Mouse (Mus musculus): ENCODE results near the gene Olfr175-ps1. TPM values are rescaled to one million over a fixed set of nuclear protein-coding genes. Genes with fewer than 3 reads are reported as not detected.

Gene Olfr175-ps1
- total RNA-seq (2014; rRNA removed; ENCODE audit: low replicate concordance) (not detected in 2 replicates), polyA plus RNA-seq (2015; fragmentation: Nextera tagmentation; extraction: Ambion mirVana) (not detected in 2 replicates)

- Histone ChIP-seq H3K27ac (ENCODE audit: low read depth) (no peak within 1 kb of the TSS), H3K4me1 (ENCODE audit: control insufficient read depth, insufficient read depth) (no peaks in the 10 kb centered on the region), H3K27me3 (ENCODE audit: control insufficient read depth, insufficient read depth, low read length) (no peaks in the 10 kb centered on the region), H3K9ac (replicated peaks; ENCODE audit: low read depth, low read length) (no peak within 1 kb of the TSS), H3K4me3 (ENCODE audit: low read depth, low read length) (no peak within 1 kb of the TSS), H3K9me3 (replicated peaks; ENCODE audit: control insufficient read depth, low read length) (no peaks in the 10 kb centered on the region), H3K4me2 (ENCODE audit: low read depth, low read length) (no peak within 1 kb of the TSS), H3K36me3 (replicated peaks; ENCODE audit: control insufficient read depth, insufficient read depth, low read length) (no peaks in the 10 kb centered on the region)
- ATAC-seq (ENCODE audit: insufficient read depth, low read depth) = no peak
- DNase-seq (ENCODE audit: low spot score) = no peak
- WGBS = 69% methylated on average over 1 of the region's 1 CpGs
- TF ChIP-seq EP300 (IDR thresholded peaks at IDR 0.05; ENCODE audit: low read depth) (no peak), CTCF (IDR thresholded peaks at IDR 0.05; ENCODE audit: low read depth) (no peak)
These were observed at the start of gene Olfr175-ps1 for GRCm38 (mm10) chr16:58826732-58827319. TSS of gene Olfr175-ps1 (minus strand) at chr16:58826782.

- Histone ChIP-seq H3K9me3 (replicated peaks; ENCODE audit: control insufficient read depth, low read length) (no peaks in the 10 kb centered on the region), H3K27me3 (ENCODE audit: control insufficient read depth, insufficient read depth, low read length) (no peaks in the 10 kb centered on the region), H3K9ac (replicated peaks; ENCODE audit: low read depth, low read length) (no peak within 1 kb of the TSS), H3K4me3 (ENCODE audit: low read depth, low read length) (no peak within 1 kb of the TSS), H3K4me2 (ENCODE audit: low read depth, low read length) (no peak within 1 kb of the TSS), H3K27ac (ENCODE audit: low read depth) (no peak within 1 kb of the TSS), H3K4me1 (ENCODE audit: control insufficient read depth, insufficient read depth) (no peaks in the 10 kb centered on the region), H3K36me3 (replicated peaks; ENCODE audit: control insufficient read depth, insufficient read depth, low read length) (no peaks in the 10 kb centered on the region)
- TF ChIP-seq CTCF (IDR thresholded peaks at IDR 0.05; ENCODE audit: low read depth) = no peak
- no peak for TF ChIP-seq EP300 (IDR thresholded peaks at IDR 0.05; ENCODE audit: low read depth)
- DNase-seq (ENCODE audit: low spot score) (no peak), ATAC-seq (ENCODE audit: insufficient read depth, low read depth) (no peak)
- 48% methylated on average over 1 of the region's 1 CpGs for WGBS
These were observed 48.1 kb upstream of the Olfr175-ps1 start, which contains the start of gene Olfr177 for GRCm38 (mm10) chr16:58874668-58875067. TSS of gene Olfr177 (minus strand) at chr16:58874768.

GRCm38 (mm10) chr16:58861479-58861878 is 34.9 kb upstream of the Olfr175-ps1 start:
- no peak for TF ChIP-seq CTCF (IDR thresholded peaks at IDR 0.05; ENCODE audit: low read depth)
- TF ChIP-seq EP300 (IDR thresholded peaks at IDR 0.05; ENCODE audit: low read depth) = no peak
- no peaks in the 10 kb centered on the region for H3K36me3 ChIP-seq (replicated peaks; ENCODE audit: control insufficient read depth, insufficient read depth, low read length)
- no peak for DNase-seq (ENCODE audit: low spot score)
- no peak for ATAC-seq (ENCODE audit: insufficient read depth, low read depth)
- no peaks in the 10 kb centered on the region for H3K4me1 ChIP-seq (ENCODE audit: control insufficient read depth, insufficient read depth)
- no peak overlapping the region for H3K4me3 ChIP-seq (ENCODE audit: low read depth, low read length)
- no peak overlapping the region for H3K27ac ChIP-seq (ENCODE audit: low read depth)
- no peaks in the 10 kb centered on the region for H3K27me3 ChIP-seq (ENCODE audit: control insufficient read depth, insufficient read depth, low read length)
- H3K4me2 ChIP-seq (ENCODE audit: low read depth, low read length) = no peak overlapping the region
- no peak overlapping the region for H3K9ac ChIP-seq (replicated peaks; ENCODE audit: low read depth, low read length)
- 36% methylated on average over 1 of the region's 1 CpGs for WGBS
- no peaks in the 10 kb centered on the region for H3K9me3 ChIP-seq (replicated peaks; ENCODE audit: control insufficient read depth, low read length)

GRCm38 (mm10) chr16:58860032-58860737 is 33.6 kb upstream of the Olfr175-ps1 start:
- no peak for ATAC-seq (ENCODE audit: insufficient read depth, low read depth)
- DNase-seq (ENCODE audit: low spot score) = no peak
- no peak overlapping the region for H3K4me3 ChIP-seq (ENCODE audit: low read depth, low read length)
- no peak overlapping the region for H3K4me2 ChIP-seq (ENCODE audit: low read depth, low read length)
- TF ChIP-seq EP300 (IDR thresholded peaks at IDR 0.05; ENCODE audit: low read depth) (no peak), CTCF (IDR thresholded peaks at IDR 0.05; ENCODE audit: low read depth) (no peak)
- no peaks in the 10 kb centered on the region for H3K27me3 ChIP-seq (ENCODE audit: control insufficient read depth, insufficient read depth, low read length)
- H3K27ac ChIP-seq (ENCODE audit: low read depth) = no peak overlapping the region
- no peaks in the 10 kb centered on the region for H3K4me1 ChIP-seq (ENCODE audit: control insufficient read depth, insufficient read depth)
- 81% methylated on average over 2 of the region's 2 CpGs for WGBS
- no peaks in the 10 kb centered on the region for H3K36me3 ChIP-seq (replicated peaks; ENCODE audit: control insufficient read depth, insufficient read depth, low read length)
- no peak overlapping the region for H3K9ac ChIP-seq (replicated peaks; ENCODE audit: low read depth, low read length)
- no peaks in the 10 kb centered on the region for H3K9me3 ChIP-seq (replicated peaks; ENCODE audit: control insufficient read depth, low read length)

GRCm38 (mm10) chr16:58800168-58800567 is 26.4 kb downstream of the Olfr175-ps1 start, which contains the start of gene Olfr173:
TSS of gene Olfr173 (minus strand) at chr16:58800268.
- no peak within 1 kb of the TSS for H3K4me2 ChIP-seq (ENCODE audit: low read depth, low read length)
- H3K27me3 ChIP-seq (ENCODE audit: control insufficient read depth, insufficient read depth, low read length) = no peaks in the 10 kb centered on the region
- H3K4me3 ChIP-seq (ENCODE audit: low read depth, low read length) = no peak within 1 kb of the TSS
- H3K9ac ChIP-seq (replicated peaks; ENCODE audit: low read depth, low read length) = no peak within 1 kb of the TSS
- no peak for TF ChIP-seq EP300 (IDR thresholded peaks at IDR 0.05; ENCODE audit: low read depth)
- TF ChIP-seq CTCF (IDR thresholded peaks at IDR 0.05; ENCODE audit: low read depth) = no peak
- H3K27ac ChIP-seq (ENCODE audit: low read depth) = no peak within 1 kb of the TSS
- DNase-seq (ENCODE audit: low spot score) (no peak), ATAC-seq (ENCODE audit: insufficient read depth, low read depth) (no peak)
- no peaks in the 10 kb centered on the region for H3K4me1 ChIP-seq (ENCODE audit: control insufficient read depth, insufficient read depth)
- WGBS = 73% methylated on average over 2 of the region's 2 CpGs
- no peaks in the 10 kb centered on the region for H3K36me3 ChIP-seq (replicated peaks; ENCODE audit: control insufficient read depth, insufficient read depth, low read length)
- H3K9me3 ChIP-seq (replicated peaks; ENCODE audit: control insufficient read depth, low read length) = no peaks in the 10 kb centered on the region

Other genes with a start within 250 kb of the Olfr175-ps1 start
- not detected in 2 replicates for gene Gm813, start 209.8 kb downstream of the Olfr175-ps1 start, total RNA-seq (2014; rRNA removed; ENCODE audit: low replicate concordance)
- gene Gm813, start 209.8 kb downstream of the Olfr175-ps1 start, polyA plus RNA-seq (2015; fragmentation: Nextera tagmentation; extraction: Ambion mirVana) = not detected in 2 replicates
- gene E330017A01Rik, start 188.0 kb downstream of the Olfr175-ps1 start, total RNA-seq (2014; rRNA removed; ENCODE audit: low replicate concordance) = not detected in 2 replicates
- gene E330017A01Rik, start 188.0 kb downstream of the Olfr175-ps1 start, polyA plus RNA-seq (2015; fragmentation: Nextera tagmentation; extraction: Ambion mirVana) = not detected in 2 replicates
- 27.4 and 35.4 TPM in 2 replicates for gene Cpox, start 156.5 kb downstream of the Olfr175-ps1 start, total RNA-seq (2014; rRNA removed; ENCODE audit: low replicate concordance)
- 15.4 and 15.6 TPM in 2 replicates for gene Cpox, start 156.5 kb downstream of the Olfr175-ps1 start, polyA plus RNA-seq (2015; fragmentation: Nextera tagmentation; extraction: Ambion mirVana)
- gene Gpr15, start 107.7 kb downstream of the Olfr175-ps1 start, total RNA-seq (2014; rRNA removed; ENCODE audit: low replicate concordance) = not detected in 2 replicates
- gene Gpr15, start 107.7 kb downstream of the Olfr175-ps1 start, polyA plus RNA-seq (2015; fragmentation: Nextera tagmentation; extraction: Ambion mirVana) = 0.10 TPM in 1 of 2 replicates, not detected in the other
- 24.0 and 43.9 TPM in 2 replicates for gene Cldnd1, start 98.9 kb downstream of the Olfr175-ps1 start, total RNA-seq (2014; rRNA removed; ENCODE audit: low replicate concordance)
- gene Cldnd1, start 98.9 kb downstream of the Olfr175-ps1 start, polyA plus RNA-seq (2015; fragmentation: Nextera tagmentation; extraction: Ambion mirVana) = 72.0 and 72.8 TPM in 2 replicates
- not detected in 2 replicates for gene Olfr172, start 63.6 kb downstream of the Olfr175-ps1 start, total RNA-seq (2014; rRNA removed; ENCODE audit: low replicate concordance)
- gene Olfr172, start 63.6 kb downstream of the Olfr175-ps1 start, polyA plus RNA-seq (2015; fragmentation: Nextera tagmentation; extraction: Ambion mirVana) = not detected in 2 replicates
- gene Olfr173, start 26.5 kb downstream of the Olfr175-ps1 start, total RNA-seq (2014; rRNA removed; ENCODE audit: low replicate concordance) = not detected in 2 replicates
- gene Olfr173, start 26.5 kb downstream of the Olfr175-ps1 start, polyA plus RNA-seq (2015; fragmentation: Nextera tagmentation; extraction: Ambion mirVana) = not detected in 2 replicates
- not detected in 2 replicates for gene Olfr177, start 48.0 kb upstream of the Olfr175-ps1 start, total RNA-seq (2014; rRNA removed; ENCODE audit: low replicate concordance)
- not detected in 2 replicates for gene Olfr177, start 48.0 kb upstream of the Olfr175-ps1 start, polyA plus RNA-seq (2015; fragmentation: Nextera tagmentation; extraction: Ambion mirVana)
- gene Olfr178, start 65.3 kb upstream of the Olfr175-ps1 start, total RNA-seq (2014; rRNA removed; ENCODE audit: low replicate concordance) = not detected in 2 replicates
- not detected in 2 replicates for gene Olfr178, start 65.3 kb upstream of the Olfr175-ps1 start, polyA plus RNA-seq (2015; fragmentation: Nextera tagmentation; extraction: Ambion mirVana)
- gene Olfr181, start 102.0 kb upstream of the Olfr175-ps1 start, total RNA-seq (2014; rRNA removed; ENCODE audit: low replicate concordance) = not detected in 2 replicates
- gene Olfr181, start 102.0 kb upstream of the Olfr175-ps1 start, polyA plus RNA-seq (2015; fragmentation: Nextera tagmentation; extraction: Ambion mirVana) = not detected in 2 replicates
- gene Olfr180, start 102.6 kb upstream of the Olfr175-ps1 start, total RNA-seq (2014; rRNA removed; ENCODE audit: low replicate concordance) = not detected in 2 replicates
- gene Olfr180, start 102.6 kb upstream of the Olfr175-ps1 start, polyA plus RNA-seq (2015; fragmentation: Nextera tagmentation; extraction: Ambion mirVana) = not detected in 2 replicates
- gene Olfr183, start 168.6 kb upstream of the Olfr175-ps1 start, total RNA-seq (2014; rRNA removed; ENCODE audit: low replicate concordance) = not detected in 2 replicates
- not detected in 2 replicates for gene Olfr183, start 168.6 kb upstream of the Olfr175-ps1 start, polyA plus RNA-seq (2015; fragmentation: Nextera tagmentation; extraction: Ambion mirVana)
- not detected in 2 replicates for gene Olfr186, start 203.5 kb upstream of the Olfr175-ps1 start, total RNA-seq (2014; rRNA removed; ENCODE audit: low replicate concordance)
- gene Olfr186, start 203.5 kb upstream of the Olfr175-ps1 start, polyA plus RNA-seq (2015; fragmentation: Nextera tagmentation; extraction: Ambion mirVana) = not detected in 2 replicates
- not detected in 2 replicates for gene Olfr187, start 213.0 kb upstream of the Olfr175-ps1 start, total RNA-seq (2014; rRNA removed; ENCODE audit: low replicate concordance)
- gene Olfr187, start 213.0 kb upstream of the Olfr175-ps1 start, polyA plus RNA-seq (2015; fragmentation: Nextera tagmentation; extraction: Ambion mirVana) = not detected in 2 replicates